Mouse (Mus musculus) cortical plate, adult 2 months (tissue): ENCODE results near the gene Slc11a1. TPM values are rescaled to one million over a fixed set of nuclear protein-coding genes. Genes with fewer than 3 reads are reported as not detected.
"Not testable (repeated sequence)": the region's sequence is repeated elsewhere in the genome, so short reads cannot be mapped to it uniquely, and the experiment has no call there.

Source experiments
- H3K27ac ChIP-seq: fragments of 200-500 bp; 2 replicates; pipeline ENCODE4 v1.5.1; 2012; ENCODE audit warnings: low read length, control low read depth, inconsistent platforms; ENCODE audit not compliant: insufficient read depth
- H3K4me1 ChIP-seq: fragments of 200-500 bp; 2 replicates; pipeline ENCODE4 v1.6.1; 2011; ENCODE audit warnings: low read length; ENCODE audit not compliant: control insufficient read depth, insufficient read depth
- H3K4me3 ChIP-seq: fragments of 200-500 bp; 2 replicates; pipeline ENCODE4 v1.5.1; 2011; ENCODE audit warnings: mild to moderate bottlenecking, low read length, control low read depth; ENCODE audit not compliant: insufficient read depth
- CTCF ChIP-seq: fragments of 200-500 bp; IDR thresholded peaks from 2 replicates; pipeline ENCODE4 v1.5.1; 2011; ENCODE audit warnings: mild to moderate bottlenecking, control low read depth, low read length; ENCODE audit not compliant: insufficient read depth; ENCODE audit errors: extremely low read depth
- POLR2A ChIP-seq: fragments of 200-500 bp; IDR thresholded peaks from 2 replicates; pipeline ENCODE4 v1.6.1; 2011; ENCODE audit warnings: mild to moderate bottlenecking, low read length, control low read depth; ENCODE audit not compliant: insufficient read depth; ENCODE audit errors: extremely low read depth
- polyA plus RNA-seq: library from polyadenylated mRNA; depleted of rRNA; stranded (reverse); fragments of >200 nt; gene quantifications from 2 replicates; pipeline ENCODE4 v1.2.3, GENCODE M21; 2012

The Slc11a1 gene
- polyA plus RNA-seq, 1 experiment = 8.9 TPM

DNA sequence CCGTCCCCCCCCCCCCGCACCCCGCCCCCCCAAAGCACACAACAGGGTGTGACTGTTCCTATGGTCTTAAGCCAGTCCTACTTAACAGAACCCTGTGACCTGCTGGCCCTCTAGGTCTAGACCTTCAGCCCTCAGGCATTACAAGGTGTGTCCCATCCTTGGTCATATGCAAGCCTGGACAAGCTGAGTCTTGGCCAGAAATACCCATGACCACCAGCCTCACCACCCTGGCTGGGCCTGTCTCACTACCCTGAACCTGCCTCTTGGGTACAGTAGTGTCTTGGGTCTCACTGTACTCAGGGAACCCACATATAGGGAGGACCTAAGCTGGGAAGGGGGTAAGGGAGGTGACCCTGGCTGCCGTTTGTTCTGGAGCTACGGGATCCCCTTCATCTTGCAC is 37.0 kb upstream of the Slc11a1 start:
- peaks cover 12% of the 10 kb centered on the region for H3K4me1 ChIP-seq
- TF ChIP-seq POLR2A (no peak), CTCF (no peak)
- H3K27ac ChIP-seq = no peak overlapping the region

DNA sequence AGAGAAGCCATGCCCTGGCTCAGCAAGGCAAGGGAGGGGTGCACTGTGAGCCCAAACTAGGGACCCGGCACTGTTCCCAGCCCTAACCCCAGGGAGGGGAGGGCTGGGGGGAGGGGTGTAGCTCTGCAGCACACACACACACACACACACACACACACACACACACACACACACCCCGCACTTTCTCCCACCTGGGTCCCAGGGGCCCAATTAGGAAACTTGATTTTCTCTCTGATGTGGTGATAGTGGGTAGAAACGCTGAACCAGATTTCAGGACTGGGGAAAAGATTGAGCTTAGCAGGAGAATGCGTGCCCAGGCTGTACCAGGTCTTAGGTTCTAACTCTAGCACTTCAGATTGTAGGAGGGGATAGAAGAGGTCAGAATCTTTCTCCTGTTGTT is 36.4 kb upstream of the Slc11a1 start:
- Histone ChIP-seq H3K27ac (no peak overlapping the region), H3K4me3 (no peak overlapping the region), H3K4me1 (peaks cover 10% of the 10 kb centered on the region)
- TF ChIP-seq CTCF (no peak), POLR2A (no peak)

More for the DNA sequence above, 37.0 kb upstream of the Slc11a1 start:
- H3K4me3 ChIP-seq = no peak overlapping the region

DNA sequence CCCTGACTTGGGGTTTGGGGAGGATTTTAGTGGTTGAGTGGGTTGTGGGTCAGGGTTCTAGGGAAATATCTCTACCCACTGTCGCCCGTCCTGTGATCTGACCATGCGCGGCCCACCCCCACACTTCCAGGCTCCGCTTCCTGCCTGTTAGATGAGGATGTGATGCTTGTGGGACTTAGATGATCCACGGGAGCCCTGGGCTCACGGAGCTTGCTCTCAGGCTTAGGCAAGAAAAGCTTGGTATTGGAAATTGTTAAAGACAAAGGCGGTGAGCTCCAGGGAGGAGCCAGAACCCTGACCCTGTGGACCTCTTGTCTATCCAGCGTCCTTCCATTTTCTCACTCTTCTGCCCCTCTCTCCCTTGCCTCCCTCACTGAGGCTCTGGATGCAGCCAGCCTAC is 35.1 kb upstream of the Slc11a1 start:
- no peak for TF ChIP-seq CTCF
- TF ChIP-seq POLR2A = no peak
- H3K4me1 ChIP-seq = peaks cover 10% of the 10 kb centered on the region
- H3K27ac ChIP-seq = no peak overlapping the region
- H3K4me3 ChIP-seq = no peak overlapping the region

DNA sequence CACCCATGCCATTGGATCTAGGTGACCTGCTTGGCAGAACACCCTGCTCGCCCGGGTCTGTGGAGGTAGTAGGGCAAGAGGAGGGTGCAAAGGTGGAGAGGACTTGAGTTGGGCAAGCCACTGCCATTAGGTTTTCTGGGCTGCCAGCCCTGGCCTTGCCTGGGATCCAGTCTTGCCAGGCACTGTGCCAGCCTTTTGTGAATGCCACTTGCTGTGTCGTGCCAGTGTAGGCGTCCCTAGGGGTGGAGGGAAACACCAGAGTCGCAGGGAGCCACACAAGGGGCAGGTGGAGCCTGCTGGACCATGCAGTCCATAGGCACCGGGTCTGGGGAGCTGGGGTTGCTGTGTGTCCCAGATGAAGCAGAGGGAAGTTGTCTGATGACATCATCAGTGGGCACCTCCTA is 34.6 kb upstream of the Slc11a1 start:
- Histone ChIP-seq H3K27ac (no peak overlapping the region), H3K4me1 (peaks cover 8% of the 10 kb centered on the region), H3K4me3 (no peak overlapping the region)
- TF ChIP-seq CTCF (no peak), POLR2A (no peak)

DNA sequence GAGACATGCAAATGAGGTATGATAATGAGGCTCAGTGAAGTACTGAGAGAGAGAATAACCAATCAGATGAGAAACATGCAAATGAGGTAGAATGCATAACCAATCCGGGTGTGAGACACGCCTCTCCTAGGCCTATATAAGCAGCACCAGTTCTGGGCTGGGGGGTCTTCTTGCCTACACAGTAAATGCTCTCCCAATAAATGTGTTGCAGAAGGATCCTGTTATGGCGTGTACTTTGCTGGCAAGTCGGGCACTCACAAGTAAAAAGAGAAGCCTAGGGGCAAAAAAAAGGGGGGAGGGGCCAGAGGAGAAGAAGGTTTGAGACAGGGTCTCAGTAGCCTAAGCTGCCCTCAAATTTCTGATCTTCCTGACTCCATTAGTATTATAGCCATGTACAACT is 34.0 kb upstream of the Slc11a1 start:
- not testable (repeated sequence) for H3K4me1 ChIP-seq, H3K27ac ChIP-seq, H3K4me3 ChIP-seq

DNA sequence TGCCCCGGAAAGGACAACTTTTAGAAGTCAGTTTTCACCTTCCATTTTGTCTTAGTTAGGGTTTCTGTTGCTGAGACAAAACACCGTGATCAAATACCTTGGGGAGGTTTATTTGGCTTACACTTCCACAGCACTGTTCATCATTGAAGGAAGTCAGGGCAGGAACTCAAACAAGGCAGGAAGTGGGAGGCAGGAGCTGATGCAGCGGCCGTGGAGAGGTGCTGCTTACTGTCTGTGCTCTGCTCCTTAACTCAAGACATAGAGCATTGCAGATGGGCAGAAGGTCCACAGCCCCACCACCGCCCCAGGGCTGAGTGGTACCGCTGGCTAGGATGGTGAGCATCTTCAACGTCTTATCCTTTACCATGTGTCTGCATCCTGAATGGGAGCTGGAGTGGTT is 33.1 kb upstream of the Slc11a1 start:
- Histone ChIP-seq H3K27ac (no peak overlapping the region), H3K4me1 (peaks cover 8% of the 10 kb centered on the region), H3K4me3 (no peak overlapping the region)
- TF ChIP-seq POLR2A (no peak), CTCF (no peak)

DNA sequence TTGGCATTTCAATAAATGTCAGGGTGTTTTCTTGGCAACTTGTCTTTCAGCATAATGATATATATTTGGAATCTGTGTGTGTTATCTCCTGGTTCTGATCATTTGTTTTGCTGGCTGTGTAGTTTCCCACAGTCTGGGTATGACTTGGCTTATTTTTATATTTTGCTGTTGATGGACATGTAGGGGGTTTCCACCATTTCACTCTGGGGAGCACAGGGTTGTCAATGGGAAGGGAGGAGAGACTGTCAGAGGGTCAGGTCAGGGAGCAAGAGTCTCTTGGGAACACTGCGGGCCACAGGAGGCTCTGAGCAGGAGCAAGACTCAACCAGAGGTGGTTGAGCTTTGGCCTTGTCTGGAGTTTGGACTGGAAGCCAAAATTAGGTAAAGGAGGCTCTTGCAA is 32.7 kb upstream of the Slc11a1 start:
- H3K27ac ChIP-seq = no peak overlapping the region
- H3K4me3 ChIP-seq = no peak overlapping the region
- H3K4me1 ChIP-seq = peaks cover 8% of the 10 kb centered on the region
- TF ChIP-seq CTCF (no peak), POLR2A (no peak)

DNA sequence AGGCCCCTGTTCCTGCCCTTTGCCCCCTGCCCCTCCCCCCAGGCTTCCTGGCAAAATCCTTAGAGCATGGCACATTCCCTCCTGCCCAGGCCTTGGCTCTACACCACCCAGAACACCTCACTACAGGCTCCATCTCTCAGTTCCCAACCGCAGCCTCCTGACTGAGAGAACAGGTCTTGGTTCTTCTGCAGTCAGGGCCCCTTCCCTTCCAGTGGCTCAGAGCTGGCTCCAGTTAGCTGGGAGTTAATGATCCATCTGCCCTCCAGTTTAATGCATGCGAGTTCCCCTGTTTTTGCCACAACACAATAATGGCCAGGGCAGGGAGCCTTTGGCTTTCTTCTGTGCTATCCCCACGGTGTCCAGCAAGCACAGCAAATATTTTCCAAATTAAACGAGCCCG is 31.8 kb upstream of the Slc11a1 start:
- TF ChIP-seq POLR2A = no peak

DNA sequence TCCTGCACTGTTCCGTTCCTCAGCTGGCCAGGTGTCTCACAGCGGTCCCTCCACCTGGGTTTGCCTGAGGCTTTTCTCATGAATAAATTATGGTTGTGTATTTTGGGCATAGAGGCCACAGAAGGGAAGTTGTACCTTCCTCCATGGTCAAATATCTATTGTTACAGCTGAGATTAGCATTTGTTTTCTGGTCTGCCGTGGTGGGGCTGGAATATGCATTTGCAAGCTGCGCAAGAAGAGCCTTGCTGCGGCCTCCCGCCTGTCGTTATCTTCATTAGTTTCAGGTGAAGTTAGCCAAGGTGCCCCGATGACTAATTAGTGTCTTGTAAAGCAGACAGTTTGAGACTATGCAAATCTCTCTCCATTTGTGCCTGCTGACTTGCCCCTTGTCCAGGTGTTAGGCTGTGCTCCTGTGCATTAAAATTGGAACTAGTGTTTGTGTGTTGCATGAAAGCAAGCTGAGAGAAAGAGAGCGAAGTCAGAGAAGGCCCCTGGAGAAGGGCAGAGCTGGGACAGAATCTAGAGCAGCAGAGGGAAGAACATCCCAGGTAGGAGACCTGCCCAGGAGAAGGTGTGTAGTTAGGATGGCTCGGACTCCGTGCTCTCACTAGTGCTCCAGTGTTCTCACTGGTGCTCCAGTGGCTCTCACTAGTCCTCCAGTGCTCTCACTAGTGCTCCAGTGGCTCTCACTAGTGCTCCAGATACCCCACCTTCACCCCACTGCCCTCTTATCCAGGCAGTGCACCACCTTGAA is 30.7 kb upstream of the Slc11a1 start:
- Histone ChIP-seq H3K27ac (no peak overlapping the region), H3K4me3 (no peak overlapping the region)
- TF ChIP-seq POLR2A (no peak), CTCF (no peak)

More for the DNA sequence above, 31.8 kb upstream of the Slc11a1 start:
- no peak overlapping the region for H3K4me3 ChIP-seq
- no peak overlapping the region for H3K27ac ChIP-seq
- peaks cover 8% of the 10 kb centered on the region for H3K4me1 ChIP-seq

DNA sequence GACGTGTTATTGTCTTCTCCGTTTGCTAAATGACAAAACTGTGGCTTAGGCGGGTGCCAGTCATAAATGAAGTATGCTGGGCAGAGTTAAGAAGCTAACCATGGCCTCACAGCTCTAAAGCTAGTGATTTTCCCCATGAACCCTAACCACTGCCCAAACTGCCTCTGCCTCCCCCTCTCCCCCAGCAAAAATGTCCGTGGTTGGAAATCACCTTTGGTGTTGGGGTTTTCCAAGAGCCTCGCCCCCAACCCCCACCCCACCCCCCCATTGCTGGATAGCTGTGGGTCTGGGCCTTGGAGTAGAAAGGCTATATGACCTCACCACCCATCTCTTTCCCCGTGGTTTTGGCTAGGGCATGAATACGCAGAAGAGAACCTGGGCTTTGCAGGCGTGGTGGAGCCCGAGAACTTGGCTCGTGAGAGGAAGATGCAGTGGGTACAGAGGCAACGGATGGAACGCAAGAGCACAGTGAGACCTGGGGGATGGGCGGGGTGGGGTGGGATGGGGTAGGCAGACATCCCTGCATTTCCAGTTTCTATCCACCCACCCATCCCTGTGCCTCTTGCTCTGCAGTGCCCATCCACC is 23.7 kb upstream of the Slc11a1 start:
- H3K4me3 ChIP-seq = no peak overlapping the region
- no peak overlapping the region for H3K27ac ChIP-seq
- no peak for TF ChIP-seq POLR2A
- TF ChIP-seq CTCF = no peak
- H3K4me1 ChIP-seq = no peaks in the 10 kb centered on the region

More for the DNA sequence above, 30.7 kb upstream of the Slc11a1 start:
- peaks cover 8% of the 10 kb centered on the region for H3K4me1 ChIP-seq
